Mouse (Mus musculus) heart, adult 2 months (tissue): Measurements from ENCODE around the gene Tead2. TPM values are rescaled to one million over a fixed set of nuclear protein-coding genes. Genes with fewer than 3 reads are reported as not detected.

Source experiments
- DNase-seq, 2 experiments: peaks; one replicate each; pipeline ENCODE4 v3.0.0; 2021
- H3K27ac ChIP-seq: fragments of 200-600 bp; 2 replicates; pipeline ENCODE4 v1.8.1; 2022
- H3K27me3 ChIP-seq: fragments of 200-500 bp; 2 replicates; pipeline ENCODE4 v1.6.1; 2012; ENCODE audit warnings: mild to moderate bottlenecking, low read length, inconsistent platforms, mixed read lengths; ENCODE audit not compliant: control insufficient read depth, insufficient read depth
- H3K36me3 ChIP-seq: fragments of 200-500 bp; 2 replicates; pipeline ENCODE4 v1.6.1; 2012; ENCODE audit warnings: low read length, inconsistent platforms; ENCODE audit not compliant: control insufficient read depth, insufficient read depth
- H3K4me1 ChIP-seq: fragments of 200-500 bp; 2 replicates; pipeline ENCODE4 v1.6.1; 2011; ENCODE audit warnings: low read length; ENCODE audit not compliant: control insufficient read depth, insufficient read depth
- H3K4me3 ChIP-seq: fragments of 200-600 bp; 2 replicates; pipeline ENCODE4 v1.8.1; 2022
- H3K79me2 ChIP-seq: fragments of 200-500 bp; replicated peaks from 2 replicates; pipeline ENCODE4 v1.6.1; 2012; ENCODE audit warnings: mild to moderate bottlenecking, inconsistent platforms, low read length, moderate library complexity, mixed read lengths; ENCODE audit not compliant: control insufficient read depth, insufficient read depth
- H3K9ac ChIP-seq: fragments of 200-500 bp; 2 replicates; pipeline ENCODE4 v1.6.1; 2012; ENCODE audit warnings: low read depth, mild to moderate bottlenecking, control low read depth, inconsistent platforms, low read length, mixed read lengths
- CTCF ChIP-seq: fragments of 200-600 bp; IDR thresholded peaks from 2 replicates; pipeline ENCODE4 v1.8.1; 2022; ENCODE audit warnings: antibody characterized with exemption, mild to moderate bottlenecking, moderate library complexity
- EP300 ChIP-seq: fragments of 200-500 bp; IDR thresholded peaks from 2 replicates; pipeline ENCODE4 v1.6.1; 2011; ENCODE audit warnings: low read depth, low read length, control low read depth; ENCODE audit not compliant: insufficient read depth
- POLR2A ChIP-seq: fragments of 200-500 bp; IDR thresholded peaks from 2 replicates; pipeline ENCODE4 v1.6.1; 2011; ENCODE audit warnings: mild to moderate bottlenecking, low read depth, low read length, control low read depth; ENCODE audit not compliant: insufficient read depth
- WGBS: fragments of 180-500 bp; shearing (Covaris S2); methylation state at CpG from one replicate; pipeline ENCODE4 v1.1.7; 2018; 5-methylcytosine and 5-hydroxymethylcytosine counted together
- intact Hi-C: fragments of 180-260 bp; cut with DNase I; formaldehyde crosslinking; loops from one replicate; pipeline ENCODE4 v1.15.1; 2025
- long read RNA-seq: library from polyadenylated mRNA; stranded (forward); transcript quantifications from one replicate; pipeline ENCODE4 v2.0.0, GENCODE M21; 2021
- polyA plus RNA-seq: library from polyadenylated mRNA; depleted of rRNA; stranded (reverse); fragments of >200 nt; gene quantifications from 2 replicates; pipeline ENCODE4 v1.2.3, GENCODE M21; 2012; rRNA removed
- total RNA-seq, 2 experiments: library from RNA; stranded (reverse); gene quantifications; 2 replicates each; pipeline ENCODE4 v1.2.3; 2021

The Tead2 gene
- total RNA-seq: 10 to 100 TPM in 1 of 2 experiments, 1 to 10 TPM in 1; 6.2 to 10.8 TPM
- polyA plus RNA-seq: 13.1 and 14.0 TPM in 2 replicates
- long read RNA-seq, partial matches to known transcripts: 0 of 3 reads
- long read RNA-seq, other reads (novel, unspliced or antisense): 2 of 3 reads

- intact Hi-C loops: no loop called here
- H3K79me2 ChIP-seq: no peaks in the 10 kb centered on the region
- H3K4me3 ChIP-seq: peak within 1 kb of the TSS; percentile 55
- H3K9ac ChIP-seq: peak within 1 kb of the TSS; percentile 77
- peak; percentile 67 to 70 for DNase-seq
- no peaks in the 10 kb centered on the region; the same call in 1 of the 2 replicates for H3K27me3 ChIP-seq
- H3K4me1 ChIP-seq: peaks cover 2% of the 10 kb centered on the region
- no peak for TF ChIP-seq EP300
- TF ChIP-seq CTCF: no peak
- TF ChIP-seq POLR2A: no peak
- H3K36me3 ChIP-seq: no peaks in the 10 kb centered on the region
- under 1% methylated on average over 55 of the region's 55 CpGs for WGBS
- H3K27ac ChIP-seq: peak within 1 kb of the TSS; percentile 61
Observed at GRCm38 (mm10) chr7:45215673-45216441, at the start of gene Tead2. TSS of gene Tead2 (plus strand) at chr7:45215753.

GRCm38 (mm10) chr7:45166950-45167401, 48.6 kb upstream of the Tead2 start:
- Histone ChIP-seq H3K27ac (no peak overlapping the region), H3K4me3 (no peak overlapping the region), H3K79me2 (no peaks in the 10 kb centered on the region), H3K27me3 (peaks cover 8% of the 10 kb centered on the region), H3K4me1 (no peaks in the 10 kb centered on the region; the same call in 1 of the 2 replicates), H3K9ac (no peak overlapping the region), H3K36me3 (no peaks in the 10 kb centered on the region)
- WGBS: 43% methylated on average over 9 of the region's 10 CpGs
- intact Hi-C loops: no loop called here
- TF ChIP-seq EP300 (no peak), POLR2A (no peak), CTCF (no peak)
- no peak for DNase-seq

- Histone ChIP-seq H3K27ac (no peak overlapping the region), H3K36me3 (no peaks in the 10 kb centered on the region), H3K4me1 (no peaks in the 10 kb centered on the region; the same call in 1 of the 2 replicates), H3K4me3 (no peak overlapping the region), H3K79me2 (no peaks in the 10 kb centered on the region), H3K27me3 (peaks cover 8% of the 10 kb centered on the region), H3K9ac (no peak overlapping the region)
- no peak for DNase-seq
- intact Hi-C loops: no loop called here
- 13% methylated on average over 19 of the region's 19 CpGs for WGBS
- no peak for TF ChIP-seq EP300
- TF ChIP-seq CTCF: no peak
- TF ChIP-seq POLR2A: no peak
Observed at GRCm38 (mm10) chr7:45167761-45168445, 47.6 kb upstream of the Tead2 start.

GRCm38 (mm10) chr7:45168656-45169055, 46.9 kb upstream of the Tead2 start:
- no peak for DNase-seq
- H3K9ac ChIP-seq: no peak overlapping the region
- no peaks in the 10 kb centered on the region for H3K79me2 ChIP-seq
- H3K27ac ChIP-seq: no peak overlapping the region
- TF ChIP-seq POLR2A (no peak), EP300 (no peak), CTCF (no peak)
- no peaks in the 10 kb centered on the region; the same call in 1 of the 2 replicates for H3K4me1 ChIP-seq
- 11% methylated on average over 24 of the region's 24 CpGs for WGBS
- no peaks in the 10 kb centered on the region for H3K36me3 ChIP-seq
- intact Hi-C loops: no loop called here
- no peak overlapping the region for H3K4me3 ChIP-seq
- peaks cover 8% of the 10 kb centered on the region for H3K27me3 ChIP-seq

- Histone ChIP-seq H3K27me3 (peaks cover 5% of the 10 kb centered on the region), H3K4me3 (no peak overlapping the region), H3K36me3 (no peaks in the 10 kb centered on the region), H3K27ac (no peak overlapping the region), H3K4me1 (no peaks in the 10 kb centered on the region; the same call in 1 of the 2 replicates), H3K9ac (no peak overlapping the region), H3K79me2 (no peaks in the 10 kb centered on the region)
- 90% methylated on average over 3 of the region's 3 CpGs for WGBS
- TF ChIP-seq POLR2A: no peak
- TF ChIP-seq EP300: no peak
- TF ChIP-seq CTCF: no peak
- intact Hi-C loops: no loop called here
- no peak for DNase-seq
Observed at GRCm38 (mm10) chr7:45169495-45169894, 46.1 kb upstream of the Tead2 start.

- H3K9ac ChIP-seq: no peak overlapping the region
- no peak overlapping the region for H3K4me3 ChIP-seq
- no peaks in the 10 kb centered on the region for H3K36me3 ChIP-seq
- intact Hi-C loops: no loop called here
- no peak for DNase-seq
- 57% methylated on average over 7 of the region's 7 CpGs for WGBS
- no peaks in the 10 kb centered on the region for H3K4me1 ChIP-seq
- H3K27ac ChIP-seq: no peak overlapping the region
- peak; percentile 65 for TF ChIP-seq CTCF
- no peak for TF ChIP-seq POLR2A
- no peak for TF ChIP-seq EP300
- peaks cover 26% of the 10 kb centered on the region for H3K27me3 ChIP-seq
- H3K79me2 ChIP-seq: no peaks in the 10 kb centered on the region
Observed at GRCm38 (mm10) chr7:45172974-45173373, 42.6 kb upstream of the Tead2 start.
